Mouse (Mus musculus): ENCODE data around the gene Tnnc2. TPM values are rescaled to one million over a fixed set of nuclear protein-coding genes. Genes with fewer than 3 reads are reported as not detected.
A peak's percentile ranks its signal among the peaks of the same experiment; 100 is the strongest.

The Tnnc2 gene
- polyA plus RNA-seq, 1 experiment from 2014 or later, result 1.0 TPM

GRCm38 (mm10) chr2:164773229-164773988 is 6.4 kb downstream of the Tnnc2 start:
- Histone ChIP-seq H3K27me3 (ENCODE audit: insufficient read depth, low read length) (no peaks in the 10 kb centered on the region), H3K4me3 (replicated peaks; ENCODE audit: low read depth, low read length) (no peak overlapping the region), H3K9me3 (replicated peaks; ENCODE audit: low read length) (no peaks in the 10 kb centered on the region), H3K9ac (ENCODE audit: low read depth, low read length) (no peak overlapping the region), H3K36me3 (ENCODE audit: insufficient read depth, low read length) (no peaks in the 10 kb centered on the region), H3K27ac (no peak overlapping the region), H3K4me1 (replicated peaks; ENCODE audit: insufficient read depth, low read length) (0 out of 2 replicates have a peak, but pooled peaks cover 9% of the 10 kb centered on the region), H3K4me2 (ENCODE audit: low read length) (no peak overlapping the region)
- ATAC-seq (replicated peaks; ENCODE audit: low FRiP score, low read depth), result no peak
- TF ChIP-seq CTCF (IDR thresholded peaks at IDR 0.05; ENCODE audit: low read depth), result no peak
- DNase-seq (ENCODE audit: low spot score), result no peak
- 81% methylated on average over 14 of the region's 14 CpGs for WGBS

- Histone ChIP-seq H3K4me3 (replicated peaks; ENCODE audit: low read depth, low read length) (peak overlapping the region; percentile 81), H3K36me3 (ENCODE audit: insufficient read depth, low read length) (peaks cover 12% of the 10 kb centered on the region; the same call in 1 of the 2 replicates), H3K27me3 (ENCODE audit: insufficient read depth, low read length) (no peaks in the 10 kb centered on the region), H3K9me3 (replicated peaks; ENCODE audit: low read length) (no peaks in the 10 kb centered on the region), H3K4me1 (replicated peaks; ENCODE audit: insufficient read depth, low read length) (0 out of 2 replicates have a peak, but pooled peaks cover 9% of the 10 kb centered on the region), H3K4me2 (ENCODE audit: low read length) (peak overlapping the region; percentile 90), H3K27ac (no peak overlapping the region), H3K9ac (ENCODE audit: low read depth, low read length) (no peak overlapping the region)
- ATAC-seq (replicated peaks; ENCODE audit: low FRiP score, low read depth), result no peak
- no peak for DNase-seq (ENCODE audit: low spot score)
- no peak for TF ChIP-seq CTCF (IDR thresholded peaks at IDR 0.05; ENCODE audit: low read depth)
- 59% methylated on average over 8 of the region's 8 CpGs for whole genome bisulfite sequencing
These were observed 8.6 kb downstream of the Tnnc2 start for GRCm38 (mm10) chr2:164771123-164771522.

- Histone ChIP-seq H3K4me2 (ENCODE audit: low read length) (peak overlapping the region; percentile 90), H3K27me3 (ENCODE audit: insufficient read depth, low read length) (no peaks in the 10 kb centered on the region), H3K9me3 (replicated peaks; ENCODE audit: low read length) (no peaks in the 10 kb centered on the region), H3K27ac (no peak overlapping the region), H3K4me1 (replicated peaks; ENCODE audit: insufficient read depth, low read length) (0 out of 2 replicates have a peak, but pooled peaks cover 9% of the 10 kb centered on the region), H3K9ac (ENCODE audit: low read depth, low read length) (peak overlapping the region; percentile 65), H3K36me3 (ENCODE audit: insufficient read depth, low read length) (peaks cover 20% of the 10 kb centered on the region), H3K4me3 (replicated peaks; ENCODE audit: low read depth, low read length) (peak overlapping the region; percentile 81)
- 2% methylated on average over 15 of the region's 15 CpGs for WGBS
- DNase-seq (ENCODE audit: low spot score) (no peak), ATAC-seq (replicated peaks; ENCODE audit: low FRiP score, low read depth) (no peak)
- no peak for TF ChIP-seq CTCF (IDR thresholded peaks at IDR 0.05; ENCODE audit: low read depth)
These were observed 9.5 kb downstream of the Tnnc2 start for GRCm38 (mm10) chr2:164770279-164770678.

DNA sequence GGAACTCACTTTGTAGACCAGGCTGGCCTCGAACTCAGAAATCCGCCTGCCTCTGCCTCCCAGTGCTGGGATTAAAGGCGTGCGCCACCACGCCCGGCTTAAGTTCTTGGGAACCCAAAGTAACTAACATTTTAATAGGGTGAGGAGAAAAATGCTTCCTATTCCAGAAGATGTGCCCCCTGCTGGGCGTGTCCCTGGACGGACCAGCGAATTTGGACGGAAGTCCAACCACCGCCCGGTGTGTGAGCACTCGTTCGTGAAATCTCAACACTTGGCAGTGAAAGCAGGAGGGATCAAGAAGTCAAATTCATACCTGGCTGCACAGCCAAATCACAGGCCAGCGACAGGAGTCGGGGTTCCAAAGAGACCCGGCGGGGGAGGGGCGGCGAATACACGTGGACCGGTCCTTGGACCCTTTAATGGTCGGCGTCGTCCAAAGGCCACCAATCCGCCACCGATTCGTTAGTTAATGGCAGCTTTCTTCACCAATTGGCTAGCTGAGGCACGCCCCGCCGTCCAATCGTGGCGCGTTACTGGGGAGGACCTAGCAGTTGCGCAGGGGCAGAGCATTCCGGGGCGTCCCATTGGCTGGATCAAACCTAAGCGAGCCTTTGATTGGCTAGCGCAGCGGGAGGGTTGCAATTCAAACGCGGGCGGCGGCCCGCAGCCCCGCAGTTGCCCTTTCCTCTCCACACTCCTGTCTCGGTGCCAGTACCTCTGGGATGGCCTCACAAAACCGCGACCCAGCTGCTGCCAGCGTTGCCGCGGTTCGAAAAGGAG is 10.3 kb downstream of the Tnnc2 start, which contains the start of gene Ube2c:
Gene Ube2c (plus strand): TSS at position 641 of the 780 bp plus-strand sequence.
- ATAC-seq (replicated peaks; ENCODE audit: low FRiP score, low read depth), result peak; percentile 99
- Histone ChIP-seq H3K4me2 (ENCODE audit: low read length) (peak within 1 kb of the TSS; percentile 90), H3K36me3 (ENCODE audit: insufficient read depth, low read length) (peaks cover 25% of the 10 kb centered on the region), H3K27me3 (ENCODE audit: insufficient read depth, low read length) (no peaks in the 10 kb centered on the region), H3K9ac (ENCODE audit: low read depth, low read length) (peak within 1 kb of the TSS; percentile 65), H3K27ac (no peak within 1 kb of the TSS), H3K4me3 (replicated peaks; ENCODE audit: low read depth, low read length) (peak within 1 kb of the TSS; percentile 81), H3K9me3 (replicated peaks; ENCODE audit: low read length) (no peaks in the 10 kb centered on the region), H3K4me1 (replicated peaks; ENCODE audit: insufficient read depth, low read length) (0 out of 2 replicates have a peak, but pooled peaks cover 9% of the 10 kb centered on the region)
- 3% methylated on average over 53 of the region's 53 CpGs for WGBS
- TF ChIP-seq CTCF (IDR thresholded peaks at IDR 0.05; ENCODE audit: low read depth), result peak; percentile 52
- DNase-seq (ENCODE audit: low spot score), result peak; percentile 100

GRCm38 (mm10) chr2:164767812-164768540 is 11.8 kb downstream of the Tnnc2 start:
- DNase-seq (ENCODE audit: low spot score), result no peak
- 0 out of 2 replicates have a peak, but pooled peaks cover 9% of the 10 kb centered on the region for H3K4me1 ChIP-seq (replicated peaks; ENCODE audit: insufficient read depth, low read length)
- no peak for ATAC-seq (replicated peaks; ENCODE audit: low FRiP score, low read depth)
- TF ChIP-seq CTCF (IDR thresholded peaks at IDR 0.05; ENCODE audit: low read depth), result no peak
- peak overlapping the region; percentile 26; the same call in 1 of the 2 replicates for H3K27ac ChIP-seq
- no peak overlapping the region for H3K4me2 ChIP-seq (ENCODE audit: low read length)
- WGBS, result 86% methylated on average over 15 of the region's 15 CpGs
- H3K9me3 ChIP-seq (replicated peaks; ENCODE audit: low read length), result no peaks in the 10 kb centered on the region
- H3K36me3 ChIP-seq (ENCODE audit: insufficient read depth, low read length), result peaks cover 33% of the 10 kb centered on the region
- no peak overlapping the region for H3K4me3 ChIP-seq (replicated peaks; ENCODE audit: low read depth, low read length)
- H3K27me3 ChIP-seq (ENCODE audit: insufficient read depth, low read length), result no peaks in the 10 kb centered on the region
- H3K9ac ChIP-seq (ENCODE audit: low read depth, low read length), result no peak overlapping the region

DNA sequence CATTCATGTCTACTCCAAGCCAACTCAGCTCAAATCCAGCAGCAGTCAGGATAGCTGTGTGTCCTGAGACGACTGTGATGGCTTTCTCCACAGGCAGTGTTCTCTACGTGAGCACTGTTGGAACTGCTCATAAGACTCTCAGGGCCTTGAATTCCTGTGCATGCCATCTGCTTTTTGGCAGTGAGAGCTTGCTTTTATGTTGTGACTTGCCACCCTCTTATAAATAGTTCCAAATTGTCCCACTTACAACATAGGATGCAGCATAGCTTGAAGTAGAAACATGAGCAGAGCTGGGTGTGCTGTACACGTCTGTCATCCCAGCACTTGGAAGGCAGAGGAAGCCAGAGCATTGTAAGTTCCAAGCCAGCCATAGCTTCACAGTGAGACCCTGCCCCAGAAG is 13.9 kb downstream of the Tnnc2 start:
- peaks cover 42% of the 10 kb centered on the region for H3K36me3 ChIP-seq (ENCODE audit: insufficient read depth, low read length)
- no peak for TF ChIP-seq CTCF (IDR thresholded peaks at IDR 0.05; ENCODE audit: low read depth)
- H3K27me3 ChIP-seq (ENCODE audit: insufficient read depth, low read length), result no peaks in the 10 kb centered on the region
- no peaks in the 10 kb centered on the region for H3K9me3 ChIP-seq (replicated peaks; ENCODE audit: low read length)
- no peak overlapping the region for H3K4me2 ChIP-seq (ENCODE audit: low read length)
- H3K9ac ChIP-seq (ENCODE audit: low read depth, low read length), result no peak overlapping the region
- H3K4me3 ChIP-seq (replicated peaks; ENCODE audit: low read depth, low read length), result no peak overlapping the region
- H3K4me1 ChIP-seq (replicated peaks; ENCODE audit: insufficient read depth, low read length), result 0 out of 2 replicates have a peak, but pooled peaks cover 6% of the 10 kb centered on the region
- 85% methylated on average over 3 of the region's 3 CpGs for WGBS
- H3K27ac ChIP-seq, result no peak overlapping the region
- ATAC-seq (replicated peaks; ENCODE audit: low FRiP score, low read depth) (no peak), DNase-seq (ENCODE audit: low spot score) (no peak)

Data from kidney, postnatal 0 days (tissue).